Mouse (Mus musculus) gastrocnemius, postnatal 10 days (tissue): ENCODE results near the gene Tcl1b3. TPM values are rescaled to one million over a fixed set of nuclear protein-coding genes. Genes with fewer than 3 reads are reported as not detected.
"Not testable (repeated sequence)": the region's sequence is repeated elsewhere in the genome, so short reads cannot be mapped to it uniquely, and the experiment has no call there.

Experiments used
- DNase-seq: peaks from one replicate; pipeline ENCODE4 v3.0.0; 2021; ENCODE audit warnings: mixed read lengths
- long read RNA-seq, 2 experiments: library from polyadenylated mRNA; stranded (forward); transcript quantifications; one replicate each; pipeline ENCODE4 v2.0.0; 2021
- total RNA-seq, 2 experiments: library from RNA; stranded (reverse); gene quantifications; 2 replicates each; pipeline ENCODE4 v1.2.3; 2021

Tcl1b3 gene
- total RNA-seq = not detected
- long read RNA-seq, experiment 1 = 0 reads
- long read RNA-seq, experiment 2 = 0 reads

- not testable (repeated sequence) for DNase-seq
Observed at GRCm38 (mm10) chr12:105190743-105191142, at the start of gene Tcl1b3. TSS of gene Tcl1b3 (plus strand) at chr12:105191043.

- DNase-seq = no peak
Observed at GRCm38 (mm10) chr12:105143096-105143495, 47.7 kb upstream of the Tcl1b3 start.

GRCm38 (mm10) chr12:105144928-105145327 is 45.9 kb upstream of the Tcl1b3 start:
- DNase-seq = not testable (repeated sequence)

- no peak for DNase-seq
Observed at GRCm38 (mm10) chr12:105145714-105146113, 45.1 kb upstream of the Tcl1b3 start, which contains the start of gene Tcl1b2. TSS of gene Tcl1b2 (plus strand) at chr12:105146014.

GRCm38 (mm10) chr12:105155286-105155685 is 35.6 kb upstream of the Tcl1b3 start:
- DNase-seq = not testable (repeated sequence)

- no peak for DNase-seq
Observed at GRCm38 (mm10) chr12:105158842-105159241, 32.0 kb upstream of the Tcl1b3 start.

GRCm38 (mm10) chr12:105159390-105159789 is 31.5 kb upstream of the Tcl1b3 start, which contains the start of gene Tcl1b1:
TSS of gene Tcl1b1 (plus strand) at chr12:105159690.
- no peak for DNase-seq

GRCm38 (mm10) chr12:105166734-105167133 is 24.1 kb upstream of the Tcl1b3 start:
- DNase-seq = no peak

- DNase-seq = no peak
Observed at GRCm38 (mm10) chr12:105173366-105173765, 17.5 kb upstream of the Tcl1b3 start.

GRCm38 (mm10) chr12:105174318-105174717 is 16.5 kb upstream of the Tcl1b3 start:
- peak; percentile 60 for DNase-seq

GRCm38 (mm10) chr12:105176044-105176443 is 14.8 kb upstream of the Tcl1b3 start, which contains the start of gene Tcl1b5:
TSS of gene Tcl1b5 (plus strand) at chr12:105176344.
- not testable (repeated sequence) for DNase-seq

GRCm38 (mm10) chr12:105181040-105181644 is 9.7 kb upstream of the Tcl1b3 start:
- not testable (repeated sequence) for DNase-seq

GRCm38 (mm10) chr12:105188980-105189379 is 1.9 kb upstream of the Tcl1b3 start:
- not testable (repeated sequence) for DNase-seq

GRCm38 (mm10) chr12:105199684-105200497 is 9.0 kb downstream of the Tcl1b3 start:
- not testable (repeated sequence) for DNase-seq

GRCm38 (mm10) chr12:105201657-105202056 is 10.8 kb downstream of the Tcl1b3 start, which contains the start of gene Tcl1b4:
TSS of gene Tcl1b4 (plus strand) at chr12:105201957.
- DNase-seq = not testable (repeated sequence)

GRCm38 (mm10) chr12:105207071-105207470 is 16.2 kb downstream of the Tcl1b3 start:
- no peak for DNase-seq

- no peak for DNase-seq
Observed at GRCm38 (mm10) chr12:105208441-105208840, 17.6 kb downstream of the Tcl1b3 start.

- DNase-seq = no peak
Observed at GRCm38 (mm10) chr12:105209231-105209630, 18.4 kb downstream of the Tcl1b3 start.

GRCm38 (mm10) chr12:105217101-105217760 is 26.4 kb downstream of the Tcl1b3 start:
- no peak for DNase-seq

- DNase-seq = no peak
Observed at GRCm38 (mm10) chr12:105222601-105223319, 31.9 kb downstream of the Tcl1b3 start, which contains the start of gene Tcl1. TSS of gene Tcl1 (minus strand) at chr12:105222793.

GRCm38 (mm10) chr12:105224621-105225320 is 33.9 kb downstream of the Tcl1b3 start:
- DNase-seq = no peak
